Mouse (Mus musculus): Measurements from ENCODE around the gene Gm3415.
"Not testable (repeated sequence)": the region's sequence is repeated elsewhere in the genome, so short reads cannot be mapped to it uniquely, and the experiment has no call there.

The Gm3415 gene

GRCm38 (mm10) chr5:146555836-146556235 is at the start of gene Gm3415:
Gene Gm3415 (plus strand): TSS chr5:146556136.
- not testable (repeated sequence) for DNase-seq (ENCODE audit: low spot score)

- DNase-seq (ENCODE audit: low spot score) = not testable (repeated sequence)
These were observed 42.1 kb upstream of the Gm3415 start, which contains the start of gene Gm3402 for GRCm38 (mm10) chr5:146513823-146514222. Gene Gm3402 (plus strand): TSS chr5:146514123.

GRCm38 (mm10) chr5:146525501-146525900 is 30.4 kb upstream of the Gm3415 start, which contains the start of gene Gm3404:
Gene Gm3404 (plus strand): TSS chr5:146525801.
- DNase-seq (ENCODE audit: low spot score) = not testable (repeated sequence)

GRCm38 (mm10) chr5:146537347-146537746 is 18.6 kb upstream of the Gm3415 start, which contains the start of gene Gm3409:
Gene Gm3409 (plus strand): TSS chr5:146537647.
- DNase-seq (ENCODE audit: low spot score) = not testable (repeated sequence)

GRCm38 (mm10) chr5:146564259-146564658 is 8.3 kb downstream of the Gm3415 start:
- DNase-seq (ENCODE audit: low spot score) = no peak

GRCm38 (mm10) chr5:146567054-146567453 is 11.1 kb downstream of the Gm3415 start:
- peak; percentile 45 for DNase-seq (ENCODE audit: low spot score)

GRCm38 (mm10) chr5:146570179-146570578 is 14.2 kb downstream of the Gm3415 start:
- DNase-seq (ENCODE audit: low spot score) = not testable (repeated sequence)

GRCm38 (mm10) chr5:146571830-146572734 is 16.1 kb downstream of the Gm3415 start:
- DNase-seq (ENCODE audit: low spot score) = peak; percentile 67

GRCm38 (mm10) chr5:146572735-146573042 is 16.8 kb downstream of the Gm3415 start:
- DNase-seq (ENCODE audit: low spot score) = not testable (repeated sequence)

- DNase-seq (ENCODE audit: low spot score) = no peak
These were observed 20.7 kb downstream of the Gm3415 start for GRCm38 (mm10) chr5:146576668-146577067.

GRCm38 (mm10) chr5:146584156-146584477 is 28.2 kb downstream of the Gm3415 start:
- no peak for DNase-seq (ENCODE audit: low spot score)

GRCm38 (mm10) chr5:146584478-146585306 is 28.8 kb downstream of the Gm3415 start, which contains the start of gene Gpr12:
Gene Gpr12 (minus strand): TSS chr5:146585239.
- DNase-seq (ENCODE audit: low spot score) = peak; percentile 78

GRCm38 (mm10) chr5:146585307-146585651 is 29.3 kb downstream of the Gm3415 start:
- no peak for DNase-seq (ENCODE audit: low spot score)

- DNase-seq (ENCODE audit: low spot score) = no peak
These were observed 30.6 kb downstream of the Gm3415 start for GRCm38 (mm10) chr5:146586357-146587070.

GRCm38 (mm10) chr5:146590987-146591386 is 35.1 kb downstream of the Gm3415 start:
- no peak for DNase-seq (ENCODE audit: low spot score)

GRCm38 (mm10) chr5:146591636-146592035 is 35.7 kb downstream of the Gm3415 start:
- DNase-seq (ENCODE audit: low spot score) = no peak

- no peak for DNase-seq (ENCODE audit: low spot score)
These were observed 36.6 kb downstream of the Gm3415 start for GRCm38 (mm10) chr5:146592580-146592979.

- DNase-seq (ENCODE audit: low spot score) = peak; percentile 54
These were observed 40.9 kb downstream of the Gm3415 start for GRCm38 (mm10) chr5:146596612-146597502.

- no peak for DNase-seq (ENCODE audit: low spot score)
These were observed 41.6 kb downstream of the Gm3415 start for GRCm38 (mm10) chr5:146597503-146597874.

GRCm38 (mm10) chr5:146598215-146599119 is 42.5 kb downstream of the Gm3415 start:
- no peak for DNase-seq (ENCODE audit: low spot score)
